Mouse (Mus musculus) forelimb bud, embryonic 11.5 days (tissue): ENCODE measurements at regions not wholly inside any gene's neighbourhood (a gene's known extent, or its start where the extent isn't known, plus 50 kb on each side); places are given as distances from the start of the nearest gene placed in this dataset.

Source experiments
- DNase-seq: peaks from one replicate; pipeline ENCODE4 v3.0.0-alpha.2; 2012; ENCODE audit warnings: low read depth, low spot score

GRCm38 (mm10) chr8:57148036-57148435, 172.7 kb upstream of the Hand2 start:
- DNase-seq, result no peak

- DNase-seq, result no peak
These were observed 129.6 kb upstream of the Hand2 start for GRCm38 (mm10) chr8:57191153-57191552.

- DNase-seq, result no peak
These were observed 120.5 kb upstream of the Hand2 start for GRCm38 (mm10) chr8:57200280-57200679.

- peak; percentile 32 for DNase-seq
These were observed 111.2 kb upstream of the Hand2 start for GRCm38 (mm10) chr8:57209584-57209983.

GRCm38 (mm10) chr8:57213066-57213465, 107.7 kb upstream of the Hand2 start:
- DNase-seq, result no peak

GRCm38 (mm10) chr8:57213982-57214930, 106.5 kb upstream of the Hand2 start:
- no peak for DNase-seq

- no peak for DNase-seq
These were observed 90.2 kb upstream of the Hand2 start for GRCm38 (mm10) chr8:57230594-57230993.

- no peak for DNase-seq
These were observed 78.5 kb upstream of the Hand2 start for GRCm38 (mm10) chr8:57242301-57242700.

GRCm38 (mm10) chr8:57249061-57249460, 71.7 kb upstream of the Hand2 start:
- no peak for DNase-seq
